Mouse (Mus musculus): ENCODE measurements around the gene Fmr1nb.

- TF ChIP-seq CTCF (IDR thresholded peaks at IDR 0.05) = no peak
- no peak for TF ChIP-seq EP300 (IDR thresholded peaks at IDR 0.05; ENCODE audit: insufficient read depth, low read depth, low read length)
Observed at GRCm38 (mm10) chrX:68761606-68762005, at the start of gene Fmr1nb.

All from heart, adult 2 months (tissue).